Mouse (Mus musculus) testis, adult 2 months (tissue): Measurements from ENCODE around the gene Gm13762.

Source experiments
- CTCF ChIP-seq: fragments of 200-500 bp; IDR thresholded peaks from 2 replicates; pipeline ENCODE4 v1.5.1; 2012; ENCODE audit warnings: low read depth, mild to moderate bottlenecking, inconsistent platforms, low read length, moderate library complexity; ENCODE audit not compliant: control insufficient read depth, insufficient read depth, insufficient replicate concordance
- POLR2A ChIP-seq: fragments of 200-500 bp; IDR thresholded peaks from 2 replicates; pipeline ENCODE4 v1.6.1; 2012; ENCODE audit warnings: low read depth, mild to moderate bottlenecking, inconsistent platforms, low read length, moderate library complexity; ENCODE audit not compliant: control insufficient read depth

- no peak for TF ChIP-seq CTCF
- no peak for TF ChIP-seq POLR2A
These were observed at the start of gene Gm13762 for GRCm38 (mm10) chr2:88980181-88980580.
